Mouse (Mus musculus) liver, adult 2 months (tissue): Measurements from ENCODE around the gene Cs. TPM values are rescaled to one million over a fixed set of nuclear protein-coding genes. Genes with fewer than 3 reads are reported as not detected.
A peak's percentile ranks its signal among the peaks of the same experiment; 100 is the strongest.
"Not testable (repeated sequence)": the region's sequence is repeated elsewhere in the genome, so short reads cannot be mapped to it uniquely, and the experiment has no call there.

ENCODE experiments used
- DNase-seq: peaks from one replicate; pipeline ENCODE4 v3.0.0-alpha.2; 2011; ENCODE audit warnings: low read depth, low spot score; ENCODE audit errors: extremely low read depth
- H3K27ac ChIP-seq: fragments of 200-500 bp; replicated peaks from 2 replicates; pipeline ENCODE4 v1.5.1; 2012; ENCODE audit warnings: low read depth, mild to moderate bottlenecking, control low read depth, inconsistent platforms, low read length; ENCODE audit not compliant: insufficient read depth
- H3K27me3 ChIP-seq: fragments of 200-500 bp; 2 replicates; pipeline ENCODE4 v1.6.1; 2012; ENCODE audit warnings: mild to moderate bottlenecking, moderate library complexity, low read length, inconsistent platforms; ENCODE audit not compliant: control insufficient read depth, insufficient read depth
- H3K36me3 ChIP-seq: fragments of 200-500 bp; 2 replicates; pipeline ENCODE4 v1.6.1; 2012; ENCODE audit warnings: low read length, inconsistent platforms; ENCODE audit not compliant: control insufficient read depth, insufficient read depth
- H3K4me1 ChIP-seq: fragments of 200-500 bp; 2 replicates; pipeline ENCODE4 v1.6.1; 2011; ENCODE audit warnings: low read length; ENCODE audit not compliant: control insufficient read depth, insufficient read depth
- H3K4me3 ChIP-seq: fragments of 200-500 bp; 2 replicates; pipeline ENCODE4 v1.5.1; 2011; ENCODE audit warnings: low read depth, mild to moderate bottlenecking, control low read depth, low read length, moderate library complexity; ENCODE audit not compliant: insufficient read depth
- H3K79me2 ChIP-seq: fragments of 200-500 bp; 2 replicates; pipeline ENCODE4 v1.6.1; 2012; ENCODE audit warnings: inconsistent platforms, mild to moderate bottlenecking, low read length, moderate library complexity; ENCODE audit not compliant: control insufficient read depth, insufficient read depth
- H3K9ac ChIP-seq: fragments of 200-500 bp; 2 replicates; pipeline ENCODE4 v1.6.1; 2012; ENCODE audit warnings: low read depth, mild to moderate bottlenecking, control low read depth, inconsistent platforms, low read length
- CTCF ChIP-seq: fragments of 200-500 bp; IDR thresholded peaks from 2 replicates; pipeline ENCODE4 v1.5.1; 2011; ENCODE audit warnings: low read depth, low read length, control low read depth
- POLR2A ChIP-seq: fragments of 200-500 bp; IDR thresholded peaks from 2 replicates; pipeline ENCODE4 v1.6.1; 2011; ENCODE audit warnings: low read length, control low read depth; ENCODE audit not compliant: insufficient read depth; ENCODE audit errors: extremely low read depth
- WGBS: fragments of 180-500 bp; shearing (Covaris S2); methylation state at CpG from one replicate; pipeline ENCODE4 v1.1.7; 2018; 5-methylcytosine and 5-hydroxymethylcytosine counted together
- polyA plus RNA-seq: library from polyadenylated mRNA; depleted of rRNA; stranded (reverse); fragments of >200 nt; gene quantifications from 2 replicates; pipeline ENCODE4 v1.2.3, GENCODE M21; 2012
- total RNA-seq: library from RNA; depleted of rRNA; stranded (reverse); fragments of >200 nt; gene quantifications from 2 replicates; pipeline ENCODE4 v1.2.3, GENCODE M21; 2014

The Cs gene
- total and polyA plus RNA-seq, 2 experiments, result 57.1 to 115 TPM

GRCm38 (mm10) chr10:128323516-128323915 lies 14.0 kb upstream of the Cs start:
- peak overlapping the region; percentile 97 for H3K27ac ChIP-seq
- H3K79me2 ChIP-seq, result no peaks in the 10 kb centered on the region; the same call in 1 of the 2 replicates
- peaks cover 8% of the 10 kb centered on the region for H3K4me1 ChIP-seq
- no peak for DNase-seq
- peak overlapping the region; percentile 91 for H3K9ac ChIP-seq
- H3K4me3 ChIP-seq, result peak overlapping the region; percentile 91; the same call in 1 of the 2 replicates
- 65% methylated on average over 8 of the region's 8 CpGs for WGBS
- H3K27me3 ChIP-seq, result no peaks in the 10 kb centered on the region
- TF ChIP-seq POLR2A, result no peak
- TF ChIP-seq CTCF, result no peak
- H3K36me3 ChIP-seq, result peaks cover 29% of the 10 kb centered on the region

GRCm38 (mm10) chr10:128326825-128327224 lies 10.7 kb upstream of the Cs start:
- 95% methylated on average over 8 of the region's 8 CpGs for WGBS
- Histone ChIP-seq H3K36me3 (peaks cover 28% of the 10 kb centered on the region), H3K9ac (no peak overlapping the region), H3K79me2 (no peaks in the 10 kb centered on the region; the same call in 1 of the 2 replicates), H3K4me3 (no peak overlapping the region), H3K27ac (no peak overlapping the region), H3K27me3 (no peaks in the 10 kb centered on the region), H3K4me1 (peaks cover 5% of the 10 kb centered on the region)
- TF ChIP-seq CTCF, result no peak
- TF ChIP-seq POLR2A, result no peak
- DNase-seq, result no peak

GRCm38 (mm10) chr10:128327610-128328009 lies 9.9 kb upstream of the Cs start:
- H3K36me3 ChIP-seq, result peaks cover 28% of the 10 kb centered on the region
- no peaks in the 10 kb centered on the region for H3K27me3 ChIP-seq
- H3K4me1 ChIP-seq, result peaks cover 5% of the 10 kb centered on the region
- H3K27ac ChIP-seq, result no peak overlapping the region
- no peak for TF ChIP-seq CTCF
- no peak for TF ChIP-seq POLR2A
- DNase-seq, result no peak
- H3K79me2 ChIP-seq, result no peaks in the 10 kb centered on the region; the same call in 1 of the 2 replicates
- H3K4me3 ChIP-seq, result no peak overlapping the region
- no peak overlapping the region for H3K9ac ChIP-seq
- WGBS, result 90% methylated on average over 10 of the region's 10 CpGs

- not testable (repeated sequence) for H3K79me2 ChIP-seq, H3K9ac ChIP-seq, H3K4me1 ChIP-seq, H3K36me3 ChIP-seq, H3K27ac ChIP-seq, DNase-seq, H3K27me3 ChIP-seq, H3K4me3 ChIP-seq
- 78% methylated on average over 6 of the region's 6 CpGs for WGBS
Observed at GRCm38 (mm10) chr10:128332358-128333249, 4.9 kb upstream of the Cs start.

- Histone ChIP-seq H3K27ac (peak overlapping the region; percentile 72), H3K27me3 (no peaks in the 10 kb centered on the region), H3K36me3 (no peaks in the 10 kb centered on the region), H3K4me3 (no peak overlapping the region), H3K4me1 (peaks cover 20% of the 10 kb centered on the region), H3K9ac (no peak overlapping the region), H3K79me2 (peaks cover 20% of the 10 kb centered on the region; the same call in 1 of the 2 replicates)
- 4% methylated on average over 4 of the region's 4 CpGs for WGBS
- TF ChIP-seq POLR2A, result no peak
- peak; percentile 72 for TF ChIP-seq CTCF
- DNase-seq, result peak; percentile 74
Observed at GRCm38 (mm10) chr10:128335582-128335981, 2.0 kb upstream of the Cs start.

- H3K4me1 ChIP-seq, result peaks cover 20% of the 10 kb centered on the region
- H3K9ac ChIP-seq, result no peak overlapping the region
- no peaks in the 10 kb centered on the region for H3K36me3 ChIP-seq
- 32% methylated on average over 3 of the region's 3 CpGs for WGBS
- TF ChIP-seq CTCF, result no peak
- peak; percentile 97 for DNase-seq
- no peaks in the 10 kb centered on the region for H3K27me3 ChIP-seq
- peaks cover 20% of the 10 kb centered on the region; the same call in 1 of the 2 replicates for H3K79me2 ChIP-seq
- H3K4me3 ChIP-seq, result peak overlapping the region; percentile 19; the same call in 1 of the 2 replicates
- H3K27ac ChIP-seq, result peak overlapping the region; percentile 98
Observed at GRCm38 (mm10) chr10:128336195-128336594, 1.3 kb upstream of the Cs start.
